Mouse (Mus musculus) forebrain, embryonic 14.5 days (tissue): Measurements from ENCODE around the gene Urm1. TPM values are rescaled to one million over a fixed set of nuclear protein-coding genes. Genes with fewer than 3 reads are reported as not detected.

ENCODE experiments used
- ATAC-seq: fragments of 200-750 bp; cut with Nextera tagmentation; 2 replicates; pipeline ENCODE4 v1.8.0; 2017; ENCODE audit warnings: mild to moderate bottlenecking, moderate library complexity
- DNase-seq: peaks from one replicate; pipeline ENCODE4 v3.0.0-alpha.2; 2015; ENCODE audit warnings: low spot score
- H3K27ac ChIP-seq: fragments of 300-500 bp; sonication (generic); 2 replicates; pipeline ENCODE4 v1.5.1; 2014; ENCODE audit warnings: low read depth, mild to moderate bottlenecking, control low read depth, low read length, moderate library complexity
- H3K27me3 ChIP-seq: fragments of 300-500 bp; sonication (generic); replicated peaks from 2 replicates; pipeline ENCODE4 v1.6.1; 2014; ENCODE audit warnings: low read length, control low read depth, mixed read lengths; ENCODE audit not compliant: control insufficient read depth, insufficient read depth
- H3K36me3 ChIP-seq: fragments of 300-500 bp; sonication (generic); 2 replicates; pipeline ENCODE4 v1.6.1; 2014; ENCODE audit warnings: low read length, control low read depth; ENCODE audit not compliant: control insufficient read depth, insufficient read depth
- H3K4me1 ChIP-seq: fragments of 300-500 bp; sonication (generic); 2 replicates; pipeline ENCODE4 v1.6.1; 2014; ENCODE audit warnings: antibody characterized with exemption, low read length, control low read depth; ENCODE audit not compliant: control insufficient read depth, insufficient read depth
- H3K4me2 ChIP-seq: fragments of 300-500 bp; sonication (generic); 2 replicates; pipeline ENCODE4 v1.6.1; 2014; ENCODE audit warnings: mild to moderate bottlenecking, control low read depth, low read length
- H3K4me3 ChIP-seq: fragments of 300-500 bp; sonication (generic); 2 replicates; pipeline ENCODE4 v1.5.1; 2014; ENCODE audit warnings: low read depth, low read length, control low read depth
- H3K9ac ChIP-seq: fragments of 300-500 bp; sonication (generic); 2 replicates; pipeline ENCODE4 v1.6.1; 2014; ENCODE audit warnings: mild to moderate bottlenecking, low read length, control low read depth, moderate library complexity
- H3K9me3 ChIP-seq: fragments of 300-500 bp; sonication (generic); replicated peaks from 2 replicates; pipeline ENCODE4 v1.6.1; 2016; ENCODE audit warnings: low read length, control low read depth, mixed read lengths; ENCODE audit not compliant: control insufficient read depth
- WGBS: fragments of 180-500 bp; shearing (Covaris S2); extraction: QIAGEN DNeasy Blood & Tissue Kit; methylation state at CpG from one replicate; pipeline ENCODE4 v1.1.7; 2014; 5-methylcytosine and 5-hydroxymethylcytosine counted together
- polyA plus RNA-seq: library from polyadenylated mRNA; unstranded; fragments of >200 nt; fragmentation: Nextera tagmentation; extraction: Ambion mirVana; gene quantifications from 2 replicates; pipeline ENCODE4 v1.2.1, GENCODE M21; 2014

Urm1 gene
- polyA plus RNA-seq, 1 experiment from 2014 or later: 21.0 TPM

- Histone ChIP-seq H3K27ac (no peak overlapping the region), H3K9ac (no peak overlapping the region), H3K4me1 (peaks cover 7% of the 10 kb centered on the region; the same call in 1 of the 2 replicates), H3K27me3 (no peaks in the 10 kb centered on the region), H3K36me3 (peaks cover 50% of the 10 kb centered on the region), H3K4me2 (no peak overlapping the region), H3K4me3 (no peak overlapping the region), H3K9me3 (no peaks in the 10 kb centered on the region)
- ATAC-seq (no peak), DNase-seq (no peak)
- WGBS: 96% methylated on average over 2 of the region's 2 CpGs
Observed at GRCm38 (mm10) chr2:29792772-29793487, 26.9 kb upstream of the Urm1 start.

GRCm38 (mm10) chr2:29802075-29802826 lies 17.6 kb upstream of the Urm1 start, which contains the start of gene Slc27a4:
Slc27a4 (plus strand) TSS chr2:29802634.
- ATAC-seq: peak; percentile 99
- Histone ChIP-seq H3K27ac (peak within 1 kb of the TSS; percentile 88), H3K36me3 (peaks cover 33% of the 10 kb centered on the region), H3K27me3 (no peaks in the 10 kb centered on the region), H3K4me1 (peaks cover 9% of the 10 kb centered on the region), H3K4me3 (peak within 1 kb of the TSS; percentile 77), H3K4me2 (peak within 1 kb of the TSS; percentile 57), H3K9ac (peak within 1 kb of the TSS; percentile 92), H3K9me3 (no peaks in the 10 kb centered on the region)
- peak; percentile 97 for DNase-seq
- 6% methylated on average over 27 of the region's 28 CpGs for WGBS

- Histone ChIP-seq H3K27me3 (no peaks in the 10 kb centered on the region), H3K4me2 (peak overlapping the region; percentile 57), H3K9me3 (no peaks in the 10 kb centered on the region), H3K4me1 (peaks cover 9% of the 10 kb centered on the region), H3K9ac (peak overlapping the region; percentile 92), H3K36me3 (peaks cover 37% of the 10 kb centered on the region), H3K27ac (peak overlapping the region; percentile 88), H3K4me3 (peak overlapping the region; percentile 77)
- DNase-seq: no peak
- whole genome bisulfite sequencing: under 1% methylated on average over 17 of the region's 39 CpGs
- peak; percentile 83; the same call in 1 of the 2 replicates for ATAC-seq
Observed at GRCm38 (mm10) chr2:29802827-29803201, 17.1 kb upstream of the Urm1 start.

- H3K9ac ChIP-seq: peak overlapping the region; percentile 92
- ATAC-seq (no peak), DNase-seq (peak; percentile 18)
- peak overlapping the region; percentile 77 for H3K4me3 ChIP-seq
- 22% methylated on average over 6 of the region's 6 CpGs for WGBS
- H3K27ac ChIP-seq: 0 out of 2 replicates have a peak overlapping the region, but pooled peaks have one; percentile 88
- H3K4me2 ChIP-seq: peak overlapping the region; percentile 57
- peaks cover 9% of the 10 kb centered on the region for H3K4me1 ChIP-seq
- no peaks in the 10 kb centered on the region for H3K27me3 ChIP-seq
- peaks cover 43% of the 10 kb centered on the region for H3K36me3 ChIP-seq
- no peaks in the 10 kb centered on the region for H3K9me3 ChIP-seq
Observed at GRCm38 (mm10) chr2:29803400-29803831, 16.5 kb upstream of the Urm1 start.

- DNase-seq: no peak
- WGBS: 85% methylated on average over 11 of the region's 11 CpGs
- Histone ChIP-seq H3K9ac (no peak overlapping the region), H3K27ac (no peak overlapping the region), H3K4me2 (no peak overlapping the region), H3K9me3 (no peaks in the 10 kb centered on the region), H3K36me3 (peaks cover 55% of the 10 kb centered on the region), H3K4me1 (peaks cover 8% of the 10 kb centered on the region; the same call in 1 of the 2 replicates), H3K27me3 (no peaks in the 10 kb centered on the region), H3K4me3 (no peak overlapping the region)
- no peak for ATAC-seq
Observed at GRCm38 (mm10) chr2:29815678-29816371, 4.0 kb upstream of the Urm1 start.

DNA sequence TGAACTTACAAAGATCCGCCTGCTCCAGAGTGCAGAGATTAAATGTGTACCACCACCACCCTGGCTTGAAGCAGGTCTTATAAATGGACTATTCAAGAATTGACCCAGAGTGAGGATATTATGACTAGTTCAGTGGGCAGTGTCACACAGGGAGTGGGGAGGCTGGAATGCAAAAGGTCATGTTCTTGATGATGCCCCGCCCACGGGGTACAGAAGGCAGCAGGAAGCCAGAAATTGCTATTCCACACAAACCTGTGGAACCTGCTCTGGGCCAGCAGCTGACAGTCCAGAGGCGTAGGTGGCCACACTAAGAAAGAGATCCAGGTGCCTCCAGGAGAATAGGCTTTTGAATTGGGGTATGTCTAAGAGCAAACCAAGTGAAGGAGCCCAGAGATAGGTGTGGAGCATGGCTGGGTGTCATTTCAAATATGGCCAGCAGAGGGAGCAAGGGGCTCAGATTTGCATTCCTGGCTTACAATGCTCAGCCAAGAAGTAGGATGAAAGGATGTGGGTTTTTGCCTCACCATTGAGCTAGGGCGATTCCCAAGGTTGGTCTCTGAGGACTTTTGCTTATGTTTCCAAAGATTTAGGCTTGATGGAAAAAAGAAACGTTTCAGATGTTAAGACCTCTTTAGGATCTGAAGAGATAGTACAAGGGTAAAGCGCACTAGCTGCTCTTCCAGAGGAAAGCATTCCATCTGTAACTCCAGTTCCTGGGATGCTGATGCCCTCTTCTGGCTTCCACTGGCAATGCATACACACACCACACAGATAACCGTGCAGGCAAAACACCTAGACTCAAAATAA lies 2.2 kb upstream of the Urm1 start:
- Histone ChIP-seq H3K36me3 (peaks cover 37% of the 10 kb centered on the region), H3K4me1 (peaks cover 8% of the 10 kb centered on the region; the same call in 1 of the 2 replicates), H3K4me3 (no peak overlapping the region), H3K27me3 (no peaks in the 10 kb centered on the region), H3K4me2 (peak overlapping the region; percentile 20), H3K27ac (peak overlapping the region; percentile 18; the same call in 1 of the 2 replicates), H3K9me3 (no peaks in the 10 kb centered on the region), H3K9ac (no peak overlapping the region)
- ATAC-seq (peak; percentile 82), DNase-seq (peak; percentile 91)
- 36% methylated on average over 8 of the region's 8 CpGs for WGBS

- no peak overlapping the region; the same call in 1 of the 2 replicates for H3K4me3 ChIP-seq
- H3K36me3 ChIP-seq: peaks cover 24% of the 10 kb centered on the region
- peaks cover 8% of the 10 kb centered on the region; the same call in 1 of the 2 replicates for H3K4me1 ChIP-seq
- 12% methylated on average over 2 of the region's 2 CpGs for WGBS
- H3K9ac ChIP-seq: peak overlapping the region; percentile 58; the same call in 1 of the 2 replicates
- no peak for ATAC-seq
- H3K9me3 ChIP-seq: no peaks in the 10 kb centered on the region
- H3K27me3 ChIP-seq: no peaks in the 10 kb centered on the region
- peak overlapping the region; percentile 88; the same call in 1 of the 2 replicates for H3K27ac ChIP-seq
- DNase-seq: no peak
- H3K4me2 ChIP-seq: peak overlapping the region; percentile 59
Observed at GRCm38 (mm10) chr2:29819363-29819762, 512 bp upstream of the Urm1 start.
